Mouse (Mus musculus) layer of hippocampus, postnatal 14 days (tissue): ENCODE data around the gene Grk6. TPM values are rescaled to one million over a fixed set of nuclear protein-coding genes. Genes with fewer than 3 reads are reported as not detected.
"Not testable (repeated sequence)": the region's sequence is repeated elsewhere in the genome, so short reads cannot be mapped to it uniquely, and the experiment has no call there.

ENCODE experiments used
- DNase-seq, 2 experiments: peaks; one replicate each; pipeline ENCODE4 v3.0.0; 2021 to 2022; ENCODE audit warnings: low spot score in 2 of 2, mixed read lengths in 1 of 2
- total RNA-seq, 2 experiments: library from RNA; stranded (reverse); gene quantifications; 2 replicates each; pipeline ENCODE4 v1.2.3; 2021

Gene Grk6
- total RNA-seq, 2 experiments from 2014 or later, result 74.2 to 76.8 TPM

- peak; percentile 64 to 76 for DNase-seq
Measured at GRCm38 (mm10) chr13:55420933-55421800, 23.7 kb upstream of the Grk6 start.

GRCm38 (mm10) chr13:55426613-55427012 is 18.3 kb upstream of the Grk6 start, which contains the start of gene F12:
F12 (minus strand) TSS chr13:55426793.
- DNase-seq, result no peak

- no peak for DNase-seq
Measured at GRCm38 (mm10) chr13:55429226-55429888, 15.5 kb upstream of the Grk6 start.

GRCm38 (mm10) chr13:55430566-55430965 is 14.3 kb upstream of the Grk6 start:
- no peak for DNase-seq

GRCm38 (mm10) chr13:55431889-55432685 is 12.8 kb upstream of the Grk6 start:
- no peak for DNase-seq

GRCm38 (mm10) chr13:55437111-55437629 is 7.7 kb upstream of the Grk6 start:
- not testable (repeated sequence) for DNase-seq

GRCm38 (mm10) chr13:55443799-55444285 is 1.0 kb upstream of the Grk6 start:
- no peak for DNase-seq

GRCm38 (mm10) chr13:55444286-55444936 is 461 bp upstream of the Grk6 start:
- no peak for DNase-seq

- DNase-seq, result no peak
Measured at GRCm38 (mm10) chr13:55445361-55446091, 654 bp downstream of the Grk6 start.

GRCm38 (mm10) chr13:55446483-55447105 is 1.7 kb downstream of the Grk6 start:
- DNase-seq, result no peak

- no peak for DNase-seq
Measured at GRCm38 (mm10) chr13:55447543-55447943, 2.7 kb downstream of the Grk6 start.

- DNase-seq, result no peak
Measured at GRCm38 (mm10) chr13:55448131-55448530, 3.3 kb downstream of the Grk6 start.

GRCm38 (mm10) chr13:55449205-55449604 is 4.3 kb downstream of the Grk6 start:
- DNase-seq, result no peak

- no peak for DNase-seq
Measured at GRCm38 (mm10) chr13:55449679-55450441, 5.0 kb downstream of the Grk6 start.

- DNase-seq, result peak; percentile 48 to 69
Measured at GRCm38 (mm10) chr13:55450511-55450980, 5.7 kb downstream of the Grk6 start.

GRCm38 (mm10) chr13:55451296-55451695 is 6.4 kb downstream of the Grk6 start:
- no peak for DNase-seq

- no peak for DNase-seq
Measured at GRCm38 (mm10) chr13:55451785-55452549, 7.1 kb downstream of the Grk6 start.

- no peak for DNase-seq
Measured at GRCm38 (mm10) chr13:55462965-55463364, 18.1 kb downstream of the Grk6 start.
